Mouse (Mus musculus) kidney, postnatal 4 days (tissue): Measurements from ENCODE around the gene Fam240a.

ENCODE experiments used
- DNase-seq, 2 experiments: peaks; one replicate each; pipeline ENCODE4 v3.0.0; 2021; ENCODE audit warnings: mixed read lengths in 2 of 2

Fam240a gene

DNA sequence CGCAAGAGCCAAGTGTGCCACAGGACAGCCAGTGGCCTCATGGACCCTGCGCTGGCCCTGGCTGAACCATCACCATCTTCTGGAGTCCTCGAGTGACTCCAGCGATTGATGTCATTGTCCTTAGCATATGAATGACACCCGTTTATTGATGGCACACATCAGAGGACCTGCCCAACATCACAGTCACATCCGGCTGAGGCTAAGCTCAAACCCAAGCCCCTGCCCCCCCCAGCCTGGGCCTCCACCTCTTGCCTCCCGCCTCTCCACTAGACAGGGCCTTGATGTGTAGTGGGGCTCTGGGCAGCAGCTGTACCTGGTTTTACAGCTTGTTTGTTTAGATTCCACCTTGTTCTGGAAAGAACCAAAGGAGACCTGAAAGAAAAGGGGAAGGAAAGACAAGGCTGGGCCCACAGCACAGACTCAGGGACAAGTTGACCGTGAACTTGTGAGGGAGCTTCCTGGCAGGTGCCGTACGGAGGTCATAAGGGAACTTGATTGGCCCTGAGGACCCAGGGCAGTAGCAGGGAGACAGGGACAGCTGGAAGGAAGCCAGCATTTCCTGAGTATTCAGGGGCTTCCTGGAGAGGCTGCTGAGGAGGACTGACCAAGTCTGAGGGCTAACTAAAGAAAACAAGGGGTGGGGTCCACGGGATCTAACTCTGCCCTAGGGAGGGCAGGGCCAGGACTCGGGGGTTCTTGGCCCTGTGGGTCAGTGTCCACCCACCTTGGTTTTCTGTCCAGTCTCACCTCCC lies 25.4 kb downstream of the Fam240a start:
- DNase-seq: peak in 1 of 2 experiments; percentile 46

DNA sequence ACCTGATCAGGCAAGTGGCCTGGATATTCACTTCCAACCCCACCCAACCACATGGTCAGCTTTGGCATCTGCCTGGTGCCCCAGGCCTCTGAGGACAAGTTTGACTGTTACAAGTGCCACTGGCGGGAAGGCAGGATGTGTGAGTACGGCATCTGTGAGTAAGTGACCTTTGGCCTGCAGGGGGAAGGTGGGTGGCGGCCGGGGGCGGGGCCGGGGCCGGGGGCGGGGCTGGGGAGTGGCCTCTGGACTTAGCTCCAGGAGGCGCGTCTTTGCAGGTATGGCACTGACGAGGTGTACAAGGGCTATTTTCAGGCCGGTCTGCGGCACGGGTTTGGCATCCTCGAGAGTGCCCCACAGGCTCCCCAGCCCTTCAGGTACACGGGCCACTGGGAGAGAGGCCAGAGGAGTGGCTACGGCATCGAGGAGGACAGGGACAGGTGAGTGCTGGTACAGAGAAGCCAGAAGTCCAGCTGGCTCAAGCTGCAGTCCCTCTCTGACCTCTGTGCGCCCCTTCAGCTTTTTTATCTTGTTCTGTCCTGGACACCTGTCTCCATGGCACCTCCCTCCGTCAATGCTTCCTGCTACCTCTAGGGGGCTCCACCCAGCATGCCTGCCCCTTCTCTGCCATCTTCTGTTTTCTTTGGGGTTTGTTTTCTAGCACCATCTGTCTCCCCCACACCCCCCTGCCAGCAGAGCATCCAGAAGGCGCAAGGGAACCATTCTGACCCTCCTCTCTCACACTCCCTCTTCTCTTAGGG lies 26.5 kb downstream of the Fam240a start:
- peak in 1 of 2 experiments; percentile 57 for DNase-seq

DNA sequence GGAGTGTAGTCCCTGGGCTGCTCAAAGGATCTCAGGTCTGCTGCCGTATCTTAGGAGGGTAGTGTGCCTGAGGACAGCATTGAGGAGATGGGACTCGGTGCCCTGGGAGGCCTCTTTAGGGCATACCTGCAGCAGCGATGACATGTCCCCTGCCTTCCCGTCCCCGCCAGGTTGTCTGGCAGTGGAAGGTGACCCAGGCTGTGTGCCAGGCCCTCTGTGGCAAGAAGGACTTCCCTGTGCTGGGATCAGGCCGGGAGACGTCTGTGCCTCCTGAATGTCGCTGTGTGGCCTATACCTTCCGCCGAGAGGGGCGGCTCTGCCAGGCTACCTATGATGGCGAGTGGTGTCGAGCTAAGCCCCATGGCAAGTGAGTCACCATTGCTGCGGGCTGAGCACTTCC lies 27.7 kb downstream of the Fam240a start:
- DNase-seq: no peak

DNA sequence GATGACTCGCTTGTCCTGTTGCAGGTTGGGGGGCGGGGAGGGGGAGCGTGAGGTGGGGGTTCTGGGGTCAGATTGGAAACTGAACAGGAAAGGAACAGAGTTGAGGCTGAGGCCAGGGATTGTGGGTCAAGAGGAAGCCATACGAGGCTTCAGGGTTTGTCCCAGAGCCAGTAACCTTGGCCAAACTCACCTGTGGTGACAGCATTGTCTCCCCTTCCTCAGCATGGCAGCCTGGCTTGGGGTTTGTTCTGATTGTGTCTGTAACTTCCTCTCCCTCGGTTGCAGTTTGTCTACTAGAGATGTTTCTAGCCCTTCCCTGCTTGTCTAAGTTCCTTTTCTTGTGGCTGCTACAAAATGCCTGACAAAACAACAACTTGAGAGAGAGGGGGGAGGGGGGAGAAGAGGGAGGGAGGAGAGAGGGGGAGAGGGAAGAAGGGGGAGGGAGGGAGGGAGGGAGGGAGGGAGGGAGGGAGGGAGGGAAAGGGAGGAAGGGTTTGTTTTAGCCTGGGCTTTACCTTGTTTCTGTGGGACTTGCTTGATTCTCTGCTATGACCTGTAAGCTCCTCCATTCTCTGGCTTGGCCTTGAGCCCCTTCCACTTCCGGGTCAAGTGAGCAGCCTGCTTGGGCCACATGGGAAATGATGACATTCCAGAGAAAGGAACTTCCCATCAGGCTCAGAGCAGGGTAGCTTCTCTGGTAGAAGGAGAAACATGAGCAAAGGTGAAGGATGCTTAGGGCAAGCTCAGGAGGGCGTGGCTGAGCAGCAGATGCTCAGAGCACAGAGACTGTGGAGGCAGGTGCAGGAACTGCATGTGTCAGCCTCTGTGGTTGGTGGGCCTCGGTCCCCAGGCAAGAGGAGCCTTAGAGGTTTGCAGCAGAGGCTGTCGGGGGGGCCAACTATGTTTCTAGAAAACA lies 29.0 kb downstream of the Fam240a start:
- no peak for DNase-seq

DNA sequence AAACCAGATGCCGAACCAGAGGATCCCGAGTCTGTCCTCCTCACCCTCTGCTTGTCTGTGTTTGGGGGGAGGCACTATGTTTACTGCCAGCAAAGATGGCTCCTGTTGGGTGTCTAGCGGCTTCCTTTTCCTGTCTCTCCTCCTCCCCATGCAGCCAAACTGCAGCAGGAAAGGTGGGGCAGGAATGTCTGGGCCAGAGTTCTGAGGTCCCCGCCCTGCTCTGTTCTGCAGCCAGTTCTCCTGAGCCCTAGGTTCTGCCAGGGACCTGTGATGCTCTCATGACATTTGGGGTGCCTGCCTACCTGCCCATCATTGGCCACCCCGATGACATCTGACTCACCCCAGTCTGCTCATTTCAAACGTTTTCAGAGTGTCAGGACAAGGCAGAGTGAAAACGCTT lies 34.7 kb downstream of the Fam240a start:
- DNase-seq: peak in 1 of 2 experiments; percentile 44

GRCm38 (mm10) chr9:110880772-110881171 lies 35.9 kb downstream of the Fam240a start:
- DNase-seq: no peak

DNA sequence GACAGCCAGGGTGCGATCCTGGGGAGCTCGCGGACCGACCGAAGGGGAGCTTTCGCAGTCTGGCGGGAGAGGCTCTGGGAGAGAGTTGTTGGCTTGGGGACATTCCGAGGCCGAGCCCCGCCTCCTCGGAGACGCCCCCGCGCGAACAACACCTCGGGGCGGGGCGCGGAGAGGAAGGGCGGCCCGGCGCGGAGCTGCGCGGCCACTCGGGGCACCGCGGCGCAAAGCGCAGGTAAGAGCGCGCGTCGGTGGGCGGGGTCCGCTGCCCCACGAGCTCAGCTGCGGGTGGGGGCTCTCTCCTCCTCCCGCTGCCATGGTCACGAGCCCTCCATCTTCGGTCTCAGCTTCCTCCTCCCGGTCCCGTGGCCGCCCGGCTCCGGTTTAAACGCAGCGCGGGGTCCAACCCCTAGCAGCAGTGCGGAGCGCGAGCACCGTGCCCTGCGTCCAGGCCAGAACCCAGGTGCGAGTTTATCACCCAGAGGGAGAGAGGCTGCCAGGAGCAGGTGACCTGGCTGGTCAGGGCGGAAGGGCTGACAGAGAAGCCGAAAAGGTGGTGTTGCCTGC lies 36.6 kb downstream of the Fam240a start, which contains the start of gene Tmie:
Gene Tmie (minus strand): TSS at position 116 of the 564 bp plus-strand sequence.
- DNase-seq: peak; percentile 83 to 90

DNA sequence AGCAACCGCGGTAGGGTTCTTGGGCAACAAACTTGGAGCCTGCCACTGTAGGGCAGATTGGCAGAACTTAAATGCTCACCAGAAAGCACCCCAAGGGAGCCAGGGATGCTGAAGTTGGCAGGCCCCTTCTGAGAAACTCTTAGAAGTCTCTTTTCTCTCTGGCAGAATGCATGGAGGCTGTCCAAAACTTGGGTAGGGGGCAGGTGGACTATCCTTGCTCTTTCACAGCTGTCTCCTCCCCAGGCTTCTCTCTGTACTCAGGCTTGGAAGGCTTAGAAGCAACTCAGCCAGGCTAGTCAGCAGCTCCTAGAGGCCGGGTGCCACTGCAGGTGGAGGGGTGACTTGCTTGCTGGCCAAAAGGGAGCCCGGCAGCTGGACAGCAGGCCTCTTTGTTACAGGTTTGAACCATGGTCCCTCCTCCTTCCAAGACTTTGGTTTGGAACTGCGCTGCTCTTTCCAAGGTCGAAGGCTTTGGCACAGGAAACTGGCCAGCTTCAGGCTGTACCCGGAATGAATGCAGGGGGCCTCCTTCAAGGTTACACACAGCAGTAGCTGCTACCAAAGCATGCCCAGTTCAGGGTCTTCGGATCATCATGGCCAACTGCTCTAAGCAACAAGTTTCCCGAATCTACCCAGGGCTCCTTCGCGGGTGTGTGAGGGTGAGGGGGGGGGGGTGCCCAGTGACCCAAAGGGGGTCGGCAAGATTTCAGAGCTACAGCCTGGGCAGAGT lies 37.3 kb downstream of the Fam240a start, which contains the start of gene Als2cl:
Gene Als2cl (plus strand): TSS at position 680 of the 730 bp plus-strand sequence.
- peak; percentile 39 to 65 for DNase-seq

- DNase-seq: peak in 1 of 2 experiments; percentile 57
Measured at GRCm38 (mm10) chr9:110877888-110878287, 38.8 kb downstream of the Fam240a start.

DNA sequence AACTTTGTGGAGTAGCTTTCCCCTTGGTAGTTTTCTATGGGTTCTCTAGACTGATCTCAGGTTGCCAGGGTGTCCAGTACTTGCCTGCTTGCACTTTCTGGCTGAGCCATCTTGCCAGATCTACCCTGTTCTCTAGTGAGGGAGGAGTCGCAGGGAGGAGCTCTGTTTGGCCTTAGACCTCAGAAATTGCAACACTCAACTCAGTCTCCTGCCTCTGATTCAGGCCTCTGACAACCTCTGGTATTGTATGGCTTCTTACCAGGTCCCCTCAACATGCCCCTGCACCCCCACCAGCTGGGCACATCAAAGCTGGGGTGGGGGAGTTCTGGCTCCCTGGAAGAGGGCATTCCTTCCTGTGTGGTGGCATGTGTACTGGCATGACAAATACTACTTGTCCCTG lies 39.3 kb downstream of the Fam240a start:
- no peak for DNase-seq

- peak in 1 of 2 experiments; percentile 42 for DNase-seq
Measured at GRCm38 (mm10) chr9:110875288-110875695, 41.4 kb downstream of the Fam240a start.

DNA sequence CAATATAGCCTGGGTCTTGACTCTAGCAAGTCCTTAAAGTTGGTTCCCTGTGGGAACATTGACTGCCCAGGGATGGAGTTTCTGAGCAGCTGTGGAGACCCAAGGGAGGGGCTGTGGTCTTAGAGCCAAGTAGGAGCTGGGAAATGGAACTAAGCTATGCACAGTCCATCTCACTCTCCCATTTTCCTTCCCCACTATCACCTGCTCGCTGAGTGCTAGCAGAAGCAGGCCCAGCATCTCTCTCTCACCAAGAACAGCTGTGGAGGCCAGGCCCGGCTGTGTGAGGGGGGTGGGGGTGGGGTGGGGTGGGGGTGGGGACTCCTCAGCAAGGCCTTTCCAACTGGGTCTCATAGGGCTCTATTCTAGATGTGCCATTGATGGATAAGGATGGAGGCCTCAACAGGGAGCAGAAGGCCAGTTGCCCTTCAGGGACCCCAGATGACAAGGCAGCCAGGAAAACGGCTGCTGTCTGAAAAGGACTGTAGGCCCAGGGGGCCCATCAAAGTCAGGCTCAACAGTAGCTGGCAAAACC lies 41.9 kb downstream of the Fam240a start:
- DNase-seq: no peak

- DNase-seq: peak; percentile 72 to 84
Measured at GRCm38 (mm10) chr9:110873681-110874659, 42.7 kb downstream of the Fam240a start.

DNA sequence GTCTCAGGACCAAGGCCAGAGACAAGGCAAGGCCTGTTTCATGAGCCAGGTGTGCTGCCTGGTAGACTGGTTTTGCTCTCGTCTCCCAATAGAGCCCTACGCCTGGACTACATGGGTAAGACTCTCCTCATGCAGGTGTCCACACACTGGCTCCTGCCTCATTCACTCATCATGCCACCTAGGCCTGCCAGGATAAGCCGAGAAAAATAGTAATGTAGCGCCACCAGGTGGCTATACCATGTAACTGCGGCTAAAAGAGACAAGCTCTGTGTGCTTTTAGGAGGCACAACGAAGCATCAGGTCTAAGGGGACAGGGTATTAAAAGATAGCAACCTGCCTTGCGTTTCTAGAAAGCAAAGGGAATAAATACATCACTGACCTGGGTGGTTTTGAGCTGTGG lies 45.6 kb downstream of the Fam240a start:
- DNase-seq: peak; percentile 63 to 67
